Mouse (Mus musculus) forebrain, embryonic 12.5 days (tissue): ENCODE data around the gene Taf6. TPM values are rescaled to one million over a fixed set of nuclear protein-coding genes. Genes with fewer than 3 reads are reported as not detected.

ENCODE experiments used
- microRNA counts: library from miRNA; unstranded; fragments of <30 nt; microRNA quantifications from one replicate; lab custom pipeline; 2017
- microRNA-seq: library from miRNA; unstranded; fragments of <30 nt; microRNA quantifications from one replicate; pipeline ENCODE4, GENCODE M21; 2017
- polyA plus RNA-seq: library from polyadenylated mRNA; unstranded; fragments of >200 nt; fragmentation: Nextera tagmentation; extraction: Ambion mirVana; gene quantifications from 2 replicates; pipeline ENCODE4 v1.2.1, GENCODE M21; 2016

The Taf6 gene
- polyA plus RNA-seq, 1 experiment from 2014 or later, result 133 TPM

MicroRNAs within 50 kb of the gene (microRNA counts, 519-probe panel; counts per million panel counts)
- microRNA mmu-miR-106b (lab: Ali Mortazavi, UCI) (5,621 counts per million, percentile 77 among the panel's probes with 10 or more counts), microRNA mmu-miR-25 (lab: Ali Mortazavi, UCI) (8,108 counts per million, percentile 98 among the panel's probes with 10 or more counts), microRNA mmu-miR-93 (lab: Ali Mortazavi, UCI) (6,019 counts per million, percentile 82 among the panel's probes with 10 or more counts)

Small RNA genes lying within 50 kb of the gene (microRNA-seq; reads per million reads assigned to microRNA genes)
- gene Mir106b (17,357 reads per million, percentile 97 among the genes with 10 or more reads in this experiment), gene Mir25 (1,077 reads per million, percentile 78 among the genes with 10 or more reads in this experiment), gene Mir93 (23,420 reads per million, percentile 98 among the genes with 10 or more reads in this experiment)

Other genes with a start within 250 kb of the Taf6 start
- not detected in 2 replicates for gene Gjc3, start 224.4 kb downstream of the Taf6 start, polyA plus RNA-seq
- not detected in 2 replicates for gene Azgp1, start 205.9 kb downstream of the Taf6 start, polyA plus RNA-seq
- gene Smok3a, start 166.2 kb downstream of the Taf6 start, polyA plus RNA-seq, result not detected in 2 replicates
- gene Smok3b, start 166.0 kb downstream of the Taf6 start, polyA plus RNA-seq, result not detected in 2 replicates
- not detected in 2 replicates for gene Smok3c, start 134.3 kb downstream of the Taf6 start, polyA plus RNA-seq
- 36.2 and 39.4 TPM in 2 replicates for gene Zkscan1, start 102.4 kb downstream of the Taf6 start, polyA plus RNA-seq
- 101 and 103 TPM in 2 replicates for gene Zscan21, start 70.5 kb downstream of the Taf6 start, polyA plus RNA-seq
- 43.9 and 44.1 TPM in 2 replicates for gene Zfp113, start 31.7 kb downstream of the Taf6 start, polyA plus RNA-seq
- gene Cops6, start 26.4 kb downstream of the Taf6 start, polyA plus RNA-seq, result 274 and 282 TPM in 2 replicates
- gene Ap4m1, start 15.4 kb downstream of the Taf6 start, polyA plus RNA-seq, result 24.6 and 27.5 TPM in 2 replicates
- gene Mcm7, start 15.0 kb downstream of the Taf6 start, polyA plus RNA-seq, result 313 and 320 TPM in 2 replicates
- gene Cnpy4, start within 50 bp of the Taf6 start, polyA plus RNA-seq, result 44.3 and 47.8 TPM in 2 replicates
- 9.5 and 11.1 TPM in 2 replicates for gene Mblac1, start 6.9 kb upstream of the Taf6 start, polyA plus RNA-seq
- not detected in 2 replicates for gene Nxpe5, start 38.4 kb upstream of the Taf6 start, polyA plus RNA-seq
- 42.3 and 47.3 TPM in 2 replicates for gene Lamtor4, start 68.0 kb upstream of the Taf6 start, polyA plus RNA-seq
- 14.0 and 16.0 TPM in 2 replicates for gene BC037034, start 76.6 kb upstream of the Taf6 start, polyA plus RNA-seq
- 3.3 and 3.9 TPM in 2 replicates for gene Gal3st4, start 85.4 kb upstream of the Taf6 start, polyA plus RNA-seq
- 0.10 and 0.19 TPM in 2 replicates for gene Gm43720, start 92.5 kb upstream of the Taf6 start, polyA plus RNA-seq
- gene Gpc2, start 92.6 kb upstream of the Taf6 start, polyA plus RNA-seq, result 121 and 140 TPM in 2 replicates
- gene Stag3, start 92.8 kb upstream of the Taf6 start, polyA plus RNA-seq, result 4.3 and 5.2 TPM in 2 replicates
- not detected in 2 replicates for gene Pvrig, start 154.5 kb upstream of the Taf6 start, polyA plus RNA-seq